19 mouse cellular contexts compared by ENCODE assay signal in the genomic region with DNA sequence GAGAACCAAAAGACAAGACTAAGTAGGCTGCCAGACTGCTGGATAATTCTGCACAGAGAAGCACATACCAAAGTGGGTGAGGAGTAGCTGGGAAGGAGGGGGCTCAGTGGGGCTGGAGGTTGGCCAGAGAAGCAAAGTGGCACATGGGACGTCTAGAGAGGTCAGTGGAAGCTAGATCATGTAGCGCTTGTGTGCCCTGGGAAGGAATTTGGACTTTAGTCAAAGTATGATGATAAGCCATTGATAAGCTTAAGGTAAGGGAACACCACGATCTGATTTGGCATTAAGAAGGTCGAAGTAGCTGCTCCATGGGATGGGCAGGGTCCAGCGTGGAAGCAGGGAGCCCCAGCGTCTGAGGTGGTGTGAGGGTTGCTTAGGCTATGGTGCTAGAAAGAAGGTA.
"Had no signal": no experiment of that assay in that cellular context is flagged by ENCODE, and none has a peak within 500 bp of the region (broad histone marks: within the 10 kb centered on the region; RNA-seq: fewer than 3 reads in every experiment).

No protein-coding gene starts in this region.

- DNase-seq: kidney, adult 18-20 months; kidney, adult 9 months; kidney, postnatal 14 days; kidney, postnatal 4 days; left cerebral cortex, postnatal 4 days; lung, adult 18-20 months; lung, postnatal 14 days; retina, postnatal 1 day; right cerebral cortex, postnatal 25 days; thymus, postnatal 36 days had no signal

- H3K4me2 ChIP-seq: limb, embryonic 12.5 days; limb, embryonic 15.5 days; lung, embryonic 15.5 days; midbrain, embryonic 12.5 days; midbrain, embryonic 15.5 days; neural tube, embryonic 13.5 days had no signal

- H3K27ac ChIP-seq: limb, embryonic 12.5 days; limb, embryonic 15.5 days; liver, embryonic 14.5 days; lung, embryonic 15.5 days; macrophage; midbrain, embryonic 12.5 days; midbrain, embryonic 15.5 days; neural tube, embryonic 13.5 days had no signal

- H3K9me3 ChIP-seq: limb, embryonic 12.5 days; limb, embryonic 15.5 days; lung, embryonic 15.5 days; midbrain, embryonic 12.5 days; midbrain, embryonic 15.5 days; neural tube, embryonic 13.5 days had no signal

- H3K9ac ChIP-seq: limb, embryonic 12.5 days; limb, embryonic 15.5 days; liver, embryonic 14.5 days; lung, embryonic 15.5 days; midbrain, embryonic 12.5 days; midbrain, embryonic 15.5 days; neural tube, embryonic 13.5 days had no signal

- H3K4me3 ChIP-seq: limb, embryonic 12.5 days; limb, embryonic 15.5 days; lung, embryonic 15.5 days; midbrain, embryonic 12.5 days; midbrain, embryonic 15.5 days; neural tube, embryonic 13.5 days had no signal

- H3K4me1 ChIP-seq: limb, embryonic 12.5 days; limb, embryonic 15.5 days; lung, embryonic 15.5 days; midbrain, embryonic 12.5 days; midbrain, embryonic 15.5 days; neural tube, embryonic 13.5 days had no signal

- ATAC-seq: inflammation-experienced regulatory T-cells, adult 6 months; midbrain, embryonic 15.5 days had no signal

- H3K36me3 ChIP-seq: limb, embryonic 12.5 days; limb, embryonic 15.5 days; lung, embryonic 15.5 days; midbrain, embryonic 12.5 days; midbrain, embryonic 15.5 days; neural tube, embryonic 13.5 days had no signal
